Mouse (Mus musculus) cortical plate, adult 2 months (tissue): ENCODE results near the gene Sephs2.

ENCODE experiments used
- CTCF ChIP-seq: fragments of 200-500 bp; IDR thresholded peaks from 2 replicates; pipeline ENCODE4 v1.5.1; 2011; ENCODE audit warnings: mild to moderate bottlenecking, control low read depth, low read length; ENCODE audit not compliant: insufficient read depth; ENCODE audit errors: extremely low read depth
- POLR2A ChIP-seq: fragments of 200-500 bp; IDR thresholded peaks from 2 replicates; pipeline ENCODE4 v1.6.1; 2011; ENCODE audit warnings: mild to moderate bottlenecking, low read length, control low read depth; ENCODE audit not compliant: insufficient read depth; ENCODE audit errors: extremely low read depth

- TF ChIP-seq CTCF, result no peak
- TF ChIP-seq POLR2A, result no peak
These were observed 39.1 kb downstream of the Sephs2 start for GRCm38 (mm10) chr7:127234777-127235176.
